Mouse (Mus musculus): Measurements from ENCODE around the gene Unc13d.
"Not testable (repeated sequence)": the region's sequence is repeated elsewhere in the genome, so short reads cannot be mapped to it uniquely, and the experiment has no call there.

DNA sequence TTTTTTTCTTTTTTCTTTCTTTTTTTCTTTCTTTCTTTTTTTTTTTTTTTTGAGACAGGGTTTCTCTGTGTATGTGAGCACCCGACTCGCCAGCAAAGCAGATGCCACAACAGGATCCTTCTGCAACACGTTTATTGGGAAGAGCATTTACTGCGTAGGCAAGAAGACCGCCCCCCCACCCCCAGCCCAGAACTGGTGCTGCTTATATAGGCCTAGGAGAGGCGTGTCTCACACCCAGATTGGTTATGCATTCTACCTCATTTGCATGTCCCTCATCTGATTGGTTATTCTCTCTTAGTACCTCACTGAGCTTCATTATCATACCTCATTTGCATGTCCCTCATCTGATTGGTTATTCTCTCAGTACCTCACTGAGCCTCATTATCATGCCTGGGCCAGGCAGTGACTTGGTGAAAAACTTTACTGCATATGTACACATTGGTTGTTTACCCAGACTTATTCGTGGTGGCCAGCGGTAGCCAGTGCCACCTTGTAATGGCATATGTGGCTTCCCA lies 44.0 kb upstream of the Unc13d start:
- not testable (repeated sequence) for TF ChIP-seq GATA1, TAL1 (IDR thresholded peaks at IDR 0.05; ENCODE audit: low read length)

All from erythroblast, embryonic 14.5 days (primary cell).